Mouse (Mus musculus): Measurements from ENCODE around the gene Abt1.

Abt1 gene

DNA sequence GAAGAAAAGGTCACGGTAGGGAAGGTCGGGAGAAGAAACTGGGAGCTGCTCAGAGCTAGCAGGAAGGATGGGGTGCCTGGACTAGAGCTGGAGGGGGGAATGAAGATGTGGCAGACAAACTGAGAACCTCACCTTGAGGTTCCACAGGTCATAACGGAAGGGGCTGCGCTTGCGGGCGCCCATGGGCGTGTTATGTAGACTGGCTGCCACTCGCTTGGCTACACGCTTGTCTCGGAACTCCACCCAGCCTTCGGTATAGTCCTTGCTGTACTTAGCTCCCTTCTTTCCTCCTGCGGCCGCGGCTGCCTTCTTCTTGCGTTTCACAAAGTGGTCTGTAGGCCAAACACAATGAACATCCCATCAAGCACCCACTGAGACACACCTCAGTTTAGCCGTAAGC is 1.3 kb downstream of the Abt1 start:
- no peak for DNase-seq (ENCODE audit: low read depth, low spot score)

GRCm38 (mm10) chr13:23412630-23413521 is 10.8 kb downstream of the Abt1 start:
- peak; percentile 85 for DNase-seq (ENCODE audit: low read depth, low spot score)

DNA sequence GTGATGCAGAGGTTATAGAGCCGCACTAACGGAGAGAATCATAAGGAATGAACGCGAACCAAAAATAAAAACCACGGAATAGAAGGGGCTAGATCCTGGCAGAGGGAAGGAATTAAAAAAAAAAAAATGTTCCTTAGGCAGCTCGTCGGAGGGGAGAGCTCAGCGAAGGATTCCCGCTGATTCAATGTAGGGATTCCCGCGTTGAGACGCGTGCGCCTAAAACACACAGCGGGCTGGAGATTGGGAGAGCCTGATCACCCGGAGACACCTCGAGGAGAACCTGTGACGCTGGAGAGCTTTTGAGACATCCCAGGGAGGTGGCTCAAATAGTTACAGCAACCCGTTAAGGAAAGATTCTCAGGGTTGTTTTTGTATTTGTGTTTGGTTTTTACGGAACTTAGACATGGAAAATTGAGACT is 11.4 kb downstream of the Abt1 start:
- DNase-seq (ENCODE audit: low read depth, low spot score): no peak

- DNase-seq (ENCODE audit: low read depth, low spot score): no peak
Observed at GRCm38 (mm10) chr13:23411311-23412210, 12.1 kb downstream of the Abt1 start.

GRCm38 (mm10) chr13:23410632-23411031 is 13.0 kb downstream of the Abt1 start:
- no peak for DNase-seq (ENCODE audit: low read depth, low spot score)

DNA sequence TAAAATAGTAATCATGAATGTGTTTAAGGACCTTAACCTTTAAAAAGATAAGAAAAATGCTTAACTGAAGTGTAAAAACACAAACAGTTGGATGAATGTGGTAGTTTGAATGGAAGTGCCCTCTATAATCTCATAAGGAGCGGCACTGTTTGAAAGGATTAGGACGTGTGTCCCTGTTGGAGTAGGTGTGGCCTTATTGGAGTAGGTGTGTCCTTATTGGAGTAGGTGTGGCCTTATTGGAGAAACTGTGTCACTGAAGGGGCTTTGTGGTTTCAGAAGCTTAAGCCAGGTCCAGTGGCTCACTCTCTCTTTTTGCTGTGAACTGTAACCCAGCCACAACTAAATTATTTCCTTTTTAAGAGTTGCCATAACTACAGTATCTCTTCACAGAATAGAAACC is 21.0 kb downstream of the Abt1 start:
- DNase-seq (ENCODE audit: low read depth, low spot score): no peak

- DNase-seq (ENCODE audit: low read depth, low spot score): peak; percentile 85
Observed at GRCm38 (mm10) chr13:23401683-23402527, 21.8 kb downstream of the Abt1 start.

- peak; percentile 56 for DNase-seq (ENCODE audit: low read depth, low spot score)
Observed at GRCm38 (mm10) chr13:23400771-23401682, 22.6 kb downstream of the Abt1 start.

DNA sequence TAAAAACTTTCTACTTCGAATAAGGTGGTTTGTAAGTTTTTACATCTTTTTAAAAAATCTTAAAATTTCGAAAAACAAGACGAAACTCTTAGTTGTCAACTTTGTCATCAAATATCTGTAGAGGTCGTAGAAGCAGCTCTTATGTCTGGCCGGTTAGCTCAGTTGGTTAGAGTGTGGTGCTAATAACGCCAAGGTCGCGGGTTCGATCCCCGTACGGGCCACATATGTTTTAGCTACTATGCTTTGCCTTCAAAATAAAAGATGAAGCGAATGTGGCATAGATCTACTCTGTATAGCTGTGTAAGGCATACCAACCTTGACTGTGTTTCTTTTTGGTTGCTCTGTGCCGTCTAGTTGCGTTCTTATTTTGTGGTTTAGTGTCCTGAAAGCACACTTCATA is 26.8 kb downstream of the Abt1 start:
- DNase-seq (ENCODE audit: low read depth, low spot score): peak; percentile 83

GRCm38 (mm10) chr13:23396246-23396703 is 27.4 kb downstream of the Abt1 start:
- DNase-seq (ENCODE audit: low read depth, low spot score): peak; percentile 51

DNA sequence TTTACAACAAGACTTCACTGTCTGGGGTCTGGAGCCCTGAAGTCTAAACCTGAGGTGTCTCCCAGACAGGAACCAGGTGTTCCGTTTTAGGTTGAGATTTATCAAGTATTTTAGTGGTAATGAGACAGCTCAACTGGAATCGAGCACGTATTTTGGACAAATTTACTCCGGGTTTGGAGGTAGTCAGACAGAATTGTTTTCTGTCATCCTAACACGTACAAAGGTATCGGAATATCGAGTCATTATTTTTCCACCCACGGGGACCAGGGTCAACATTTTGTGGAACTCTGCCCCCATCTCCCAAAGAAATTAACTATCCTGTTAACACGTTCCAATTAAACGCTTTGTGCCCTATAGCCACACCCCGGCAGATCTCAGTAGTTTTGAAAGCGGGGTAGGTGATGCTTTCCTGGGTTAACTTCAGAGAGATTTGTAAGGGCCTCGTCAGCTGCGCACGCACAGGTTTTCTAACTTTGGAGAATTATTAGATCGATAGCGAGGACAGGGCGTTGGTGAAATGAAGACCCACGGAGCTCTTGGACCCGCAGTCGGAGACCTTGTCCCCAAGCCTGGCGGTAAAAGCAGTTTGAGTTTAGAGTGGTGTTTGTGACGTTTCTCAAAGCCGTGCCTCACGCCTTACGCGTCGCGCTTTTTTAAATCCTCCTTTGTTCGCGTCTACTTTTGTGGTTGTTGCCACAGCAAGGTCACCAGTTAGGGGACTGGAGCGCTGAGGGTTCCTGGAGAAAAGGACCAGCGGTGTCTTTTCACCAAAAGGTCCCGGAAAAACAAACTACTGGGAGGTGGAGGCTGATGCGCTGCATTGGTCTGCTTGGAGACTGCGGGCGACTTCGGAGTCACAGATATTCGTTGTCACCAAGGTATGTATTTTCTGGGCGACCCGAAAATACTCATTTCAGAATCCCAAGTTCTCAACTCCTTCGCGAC is 28.1 kb downstream of the Abt1 start:
- DNase-seq (ENCODE audit: low read depth, low spot score): no peak

DNA sequence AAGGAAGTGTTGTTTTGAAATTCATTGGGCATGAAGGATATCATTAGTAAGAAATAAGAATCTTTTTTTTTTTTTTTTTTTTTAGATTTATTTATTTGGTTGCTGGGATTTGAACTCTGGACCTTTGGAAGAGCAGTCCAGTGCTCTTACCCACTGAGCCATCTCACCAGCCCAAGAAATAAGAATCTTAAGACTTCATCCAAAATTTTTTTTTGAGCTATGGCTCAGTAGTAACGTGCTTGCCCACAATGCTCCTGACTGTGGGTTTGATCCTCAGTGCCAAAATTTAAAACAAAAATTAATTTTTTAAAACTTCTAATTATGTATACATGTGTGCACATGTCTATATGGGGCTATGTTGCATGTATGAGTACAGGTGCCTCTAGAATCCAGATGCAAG is 36.1 kb downstream of the Abt1 start:
- no peak for DNase-seq (ENCODE audit: low read depth, low spot score)

- DNase-seq (ENCODE audit: low read depth, low spot score): no peak
Observed at GRCm38 (mm10) chr13:23383127-23383526, 40.5 kb downstream of the Abt1 start.

GRCm38 (mm10) chr13:23372433-23372832 is 51.2 kb downstream of the Abt1 start:
- no peak for DNase-seq (ENCODE audit: low read depth, low spot score)

GRCm38 (mm10) chr13:23370075-23370474 is 53.6 kb downstream of the Abt1 start:
- DNase-seq (ENCODE audit: low read depth, low spot score): no peak

- no peak for DNase-seq (ENCODE audit: low read depth, low spot score)
Observed at GRCm38 (mm10) chr13:23369421-23369765, 54.3 kb downstream of the Abt1 start.

- DNase-seq (ENCODE audit: low read depth, low spot score): peak; percentile 96
Observed at GRCm38 (mm10) chr13:23368583-23369420, 54.9 kb downstream of the Abt1 start, which contains the start of gene Zfp322a. TSS of gene Zfp322a (minus strand) at chr13:23369208.

Measured in 3T3-L1 (cell line).